Mouse (Mus musculus) G1E (cell line): ENCODE measurements around the gene Manf. TPM values are rescaled to one million over a fixed set of nuclear protein-coding genes. Genes with fewer than 3 reads are reported as not detected.

Source experiments
- ATAC-seq: 2 replicates; pipeline ENCODE4 v1.8.0; 2016; ENCODE audit warnings: mild to moderate bottlenecking; ENCODE audit not compliant: insufficient number of reproducible peaks, poor library complexity, low FRiP score, severe bottlenecking; ENCODE audit errors: extremely low read depth
- DNase-seq: peaks from one replicate; pipeline ENCODE4 v3.0.0; 2012; ENCODE audit warnings: low spot score
- H3K27me3 ChIP-seq: 2 replicates; pipeline ENCODE4 v1.6.1; 2012; ENCODE audit warnings: mild to moderate bottlenecking, low read length, inconsistent platforms; ENCODE audit not compliant: insufficient read depth
- H3K36me3 ChIP-seq: replicated peaks from 2 replicates; pipeline ENCODE3; 2012; ENCODE audit warnings: mild to moderate bottlenecking, inconsistent platforms
- H3K4me1 ChIP-seq: 2 replicates; pipeline ENCODE4 v1.6.1; 2012; ENCODE audit warnings: low read depth, low read length, inconsistent platforms, mixed read lengths; ENCODE audit not compliant: insufficient read depth
- H3K4me3 ChIP-seq: 2 replicates; pipeline ENCODE4 v1.5.1; 2012; ENCODE audit warnings: low read depth, mild to moderate bottlenecking, inconsistent platforms, low read length, moderate library complexity, mixed read lengths
- H3K9me3 ChIP-seq: replicated peaks from 2 replicates; pipeline ENCODE4 v1.6.1; 2012; ENCODE audit warnings: inconsistent platforms
- CTCF ChIP-seq: IDR thresholded peaks from 2 replicates; pipeline ENCODE4 v1.5.1; 2012; ENCODE audit warnings: low read depth, low read length, inconsistent platforms, mixed read lengths
- GATA1 ChIP-seq: IDR thresholded peaks from 2 replicates; pipeline ENCODE4 v1.6.1; 2012; ENCODE audit warnings: borderline replicate concordance, low read length, inconsistent platforms, mixed read lengths
- GATA2 ChIP-seq: IDR thresholded peaks from 2 replicates; pipeline ENCODE4 v1.6.1; 2012; ENCODE audit warnings: low read depth, low read length, inconsistent platforms, borderline replicate concordance
- POLR2AphosphoS5 ChIP-seq: IDR thresholded peaks from 2 replicates; pipeline ENCODE4 v1.6.1; 2012; ENCODE audit warnings: low read depth, low read length, inconsistent platforms; ENCODE audit not compliant: insufficient replicate concordance
- TAL1 ChIP-seq: conservative IDR thresholded peaks from 2 replicates; pipeline ENCODE4 v1.6.1; 2012; ENCODE audit warnings: low read depth, low read length, inconsistent platforms, mixed read lengths
- polyA plus RNA-seq: library from polyadenylated mRNA; stranded (reverse); fragments of >175 nt; gene quantifications from 2 replicates; pipeline ENCODE4 v1.2.3, GENCODE M21; 2012
- total RNA-seq, 2 experiments: library from RNA; stranded (forward) in 1 of 2; stranded (reverse) in 1 of 2; fragments of 200-1000 nt in 1 of 2; fragments of >200 nt in 1 of 2; fragmentation: Nextera tagmentation in 1 of 2; gene quantifications; 2 replicates each; pipeline ENCODE4 v1.2.3; 2014 to 2017

Manf gene
- total and polyA plus RNA-seq, 3 experiments: 64.7 to 142 (median 116) TPM

DNA sequence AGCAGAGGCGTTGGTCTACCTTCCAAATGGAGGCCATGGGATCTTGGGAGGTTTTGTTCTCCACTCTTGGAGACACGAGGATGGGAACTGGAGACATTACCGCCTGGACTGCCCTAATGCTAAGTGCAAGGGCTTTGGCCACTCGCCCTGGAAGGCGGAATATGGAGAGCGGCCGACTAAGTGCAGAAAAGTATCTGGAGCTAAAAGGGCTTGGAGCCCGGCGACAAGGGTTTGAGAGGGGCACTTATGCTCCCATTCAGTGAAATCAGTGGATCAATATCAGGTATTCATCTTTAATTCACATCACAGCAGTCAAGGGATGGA lies 735 bp upstream of the Manf start:
- DNase-seq (no peak), ATAC-seq (no peak)
- Histone ChIP-seq H3K36me3 (peaks cover 33% of the 10 kb centered on the region), H3K4me1 (peaks cover 40% of the 10 kb centered on the region), H3K9me3 (no peaks in the 10 kb centered on the region), H3K27me3 (peaks cover 23% of the 10 kb centered on the region), H3K4me3 (peak overlapping the region; percentile 87)
- TF ChIP-seq POLR2AphosphoS5 (no peak), GATA1 (no peak), TAL1 (no peak), CTCF (no peak), GATA2 (no peak)

DNA sequence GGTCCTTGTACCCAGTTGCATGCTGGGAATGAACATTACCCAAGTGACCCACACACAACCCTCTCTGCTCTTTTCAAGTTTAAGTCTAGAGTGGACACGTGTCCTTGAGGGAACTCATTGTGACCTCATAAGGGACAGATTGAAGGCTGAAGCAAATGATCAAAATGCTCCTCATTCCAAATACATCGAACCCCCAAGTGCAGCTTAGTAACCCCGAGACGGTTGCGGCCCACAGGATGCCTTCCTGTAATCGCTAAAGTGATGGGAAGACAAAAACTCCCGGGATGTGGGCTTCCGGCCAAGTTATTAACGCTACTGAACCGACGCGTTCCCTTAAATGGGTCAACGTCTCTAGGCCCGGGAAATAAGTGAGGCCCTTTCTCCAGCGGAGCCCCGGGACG lies 438 bp downstream of the Manf start:
- ATAC-seq: no peak
- DNase-seq: peak; percentile 12

DNA sequence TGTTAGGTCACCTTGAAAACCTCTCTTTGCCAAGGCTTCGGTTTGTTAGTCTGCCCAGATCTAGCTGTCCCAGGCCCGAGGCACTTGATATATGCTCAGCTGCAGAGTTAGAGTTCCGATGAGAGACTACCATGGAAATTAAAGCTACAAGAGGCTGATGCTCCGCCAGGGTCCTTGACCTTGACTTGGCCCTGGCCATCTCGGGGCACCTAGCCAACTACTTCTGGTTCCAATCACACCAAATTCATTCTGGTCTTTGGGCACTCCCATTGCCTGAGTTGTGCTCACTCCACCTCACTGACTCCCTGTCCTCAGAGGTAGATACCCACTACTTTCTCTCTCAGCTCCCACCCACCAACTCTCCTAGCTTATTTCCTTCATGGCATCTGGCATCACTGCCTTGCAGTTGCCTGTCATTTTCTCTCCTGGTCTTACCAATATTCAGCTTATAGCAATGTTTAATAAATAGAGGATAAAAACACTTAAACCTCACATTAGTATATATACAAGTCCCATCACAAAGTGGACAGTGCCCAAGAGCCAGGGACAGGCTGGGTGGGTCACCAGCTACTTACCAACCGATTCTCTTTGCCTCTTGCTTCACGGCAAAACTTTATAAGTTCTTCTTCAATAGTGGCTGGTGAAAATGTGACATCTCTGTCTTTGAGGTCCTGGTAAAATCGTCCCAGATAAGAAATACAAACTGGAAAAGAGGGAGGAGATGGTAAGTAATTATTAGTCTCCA lies 1.1 kb downstream of the Manf start:
- Histone ChIP-seq H3K4me3 (peak overlapping the region; percentile 87), H3K27me3 (peaks cover 6% of the 10 kb centered on the region), H3K4me1 (peaks cover 47% of the 10 kb centered on the region), H3K36me3 (peaks cover 39% of the 10 kb centered on the region), H3K9me3 (no peaks in the 10 kb centered on the region)
- DNase-seq: no peak
- no peak for TF ChIP-seq POLR2AphosphoS5
- no peak for TF ChIP-seq GATA2
- TF ChIP-seq CTCF: no peak
- TF ChIP-seq GATA1: no peak
- TF ChIP-seq TAL1: no peak
- no peak for ATAC-seq

More for the DNA sequence above, 438 bp downstream of the Manf start:
- H3K4me3 ChIP-seq: peak overlapping the region; percentile 87
- peaks cover 44% of the 10 kb centered on the region for H3K4me1 ChIP-seq
- H3K36me3 ChIP-seq: peaks cover 36% of the 10 kb centered on the region
- H3K9me3 ChIP-seq: no peaks in the 10 kb centered on the region
- TF ChIP-seq GATA2: no peak
- no peak for TF ChIP-seq TAL1
- TF ChIP-seq POLR2AphosphoS5: no peak
- TF ChIP-seq GATA1: no peak
- no peak for TF ChIP-seq CTCF
- H3K27me3 ChIP-seq: peaks cover 12% of the 10 kb centered on the region

DNA sequence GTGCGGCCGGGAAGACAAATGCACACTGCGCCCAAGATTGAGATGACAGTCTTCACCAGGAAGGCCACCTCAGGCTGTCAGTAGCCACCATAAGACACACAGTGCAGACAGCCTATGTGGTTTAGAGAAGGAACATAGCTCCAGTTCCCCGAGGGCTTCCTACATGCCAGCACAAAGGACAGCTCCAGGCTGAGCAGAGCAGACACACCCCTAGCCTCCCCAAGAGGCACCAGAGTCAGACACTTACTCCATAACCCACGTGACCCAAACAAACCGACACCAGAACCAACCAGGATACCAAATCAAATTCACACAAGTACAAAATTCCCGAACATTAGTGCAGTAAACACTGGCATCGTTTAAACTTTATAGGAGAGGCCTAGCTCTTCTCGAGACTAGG lies 2.5 kb downstream of the Manf start:
- H3K4me1 ChIP-seq: peaks cover 61% of the 10 kb centered on the region
- no peaks in the 10 kb centered on the region for H3K9me3 ChIP-seq
- peaks cover 53% of the 10 kb centered on the region for H3K36me3 ChIP-seq
- H3K4me3 ChIP-seq: peak overlapping the region; percentile 42; the same call in 1 of the 2 replicates
- H3K27me3 ChIP-seq: no peaks in the 10 kb centered on the region
- TF ChIP-seq CTCF: no peak
- no peak for TF ChIP-seq GATA2
- no peak for TF ChIP-seq POLR2AphosphoS5
- no peak for TF ChIP-seq TAL1
- ATAC-seq (no peak), DNase-seq (no peak)

DNA sequence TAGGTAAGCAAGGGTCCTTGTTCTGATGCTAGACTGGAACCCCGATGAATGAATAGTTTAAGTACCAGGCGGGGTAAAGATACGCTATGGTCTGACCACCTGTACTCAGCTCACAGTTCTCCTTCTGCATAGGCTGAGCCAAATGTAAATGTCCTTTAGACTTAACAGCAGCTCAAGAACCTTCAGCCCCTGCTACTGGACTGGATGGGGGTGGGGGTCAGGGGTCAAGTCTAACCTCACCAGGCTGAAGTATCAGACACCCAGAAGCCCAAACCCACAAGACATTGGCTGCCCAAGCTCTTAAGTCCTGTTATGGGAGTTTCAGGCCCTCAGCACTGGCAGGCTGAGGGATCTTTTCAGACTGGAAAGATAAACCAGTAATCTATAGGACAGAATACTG lies 3.4 kb downstream of the Manf start:
- ATAC-seq (no peak), DNase-seq (no peak)
- peaks cover 63% of the 10 kb centered on the region for H3K4me1 ChIP-seq
- no peaks in the 10 kb centered on the region for H3K9me3 ChIP-seq
- no peak for TF ChIP-seq GATA2
- no peak for TF ChIP-seq GATA1
- no peak for TF ChIP-seq TAL1
- no peak for TF ChIP-seq CTCF
- TF ChIP-seq POLR2AphosphoS5: no peak
- peaks cover 60% of the 10 kb centered on the region for H3K36me3 ChIP-seq
- no peaks in the 10 kb centered on the region for H3K27me3 ChIP-seq
- no peak overlapping the region for H3K4me3 ChIP-seq

DNA sequence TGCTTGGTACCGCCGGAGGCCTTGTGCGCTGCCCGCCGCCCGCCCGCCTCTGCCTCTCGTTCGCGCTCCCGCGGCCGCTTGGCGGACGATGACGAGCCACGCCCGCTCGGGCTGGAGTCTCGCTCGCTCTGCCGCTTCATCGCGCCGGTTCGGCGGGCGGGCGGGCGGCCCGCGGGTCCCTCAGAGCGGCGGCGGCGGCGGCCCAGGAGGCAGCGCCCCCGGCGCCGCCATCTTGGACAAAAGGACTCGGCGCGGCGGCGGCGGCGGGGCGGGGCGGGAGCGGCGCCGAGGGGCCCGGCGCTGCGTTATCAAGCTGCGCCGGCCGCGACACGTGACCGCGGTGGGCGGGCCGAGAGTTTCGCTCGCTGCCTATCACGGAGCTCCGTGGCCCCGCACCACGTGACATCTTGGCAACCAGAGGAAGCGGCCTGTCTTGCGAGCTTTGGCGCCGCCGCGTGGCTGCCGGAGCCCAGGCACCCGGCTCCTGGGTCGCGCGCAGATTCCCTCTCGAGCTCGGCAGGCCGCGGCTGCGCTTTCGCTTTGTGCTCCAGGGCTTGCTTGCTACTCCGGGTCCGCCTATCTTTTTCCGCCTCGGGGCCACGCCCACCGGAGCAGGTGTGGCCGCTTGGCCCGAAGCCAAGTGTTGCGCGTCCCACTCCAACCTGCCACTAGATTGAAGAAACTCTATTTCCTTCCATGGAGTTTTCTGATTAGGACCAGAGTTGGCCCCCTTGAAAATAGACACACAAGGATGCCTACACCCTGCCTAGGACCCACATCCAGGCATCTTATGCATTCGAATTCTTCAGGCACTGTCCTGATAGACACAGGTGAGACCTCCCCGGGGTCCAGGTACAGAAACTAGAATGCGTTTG lies 4.7 kb downstream of the Manf start, which contains the start of gene Rbm15b:
Gene Rbm15b (minus strand): TSS at position 601 of the 875 bp plus-strand sequence.
- H3K4me1 ChIP-seq: peaks cover 73% of the 10 kb centered on the region
- peaks cover 69% of the 10 kb centered on the region for H3K36me3 ChIP-seq
- peak; percentile 52 for ATAC-seq

More for the DNA sequence above, 4.7 kb downstream of the Manf start, which contains the start of gene Rbm15b:
- TF ChIP-seq TAL1 (no peak), CTCF (peak; percentile 14; the same call in 1 of the 2 replicates), GATA1 (no peak), POLR2AphosphoS5 (no peak)
- peak; percentile 95 for DNase-seq
- no peaks in the 10 kb centered on the region for H3K9me3 ChIP-seq
- H3K27me3 ChIP-seq: no peaks in the 10 kb centered on the region
- peak within 1 kb of the TSS; percentile 79 for H3K4me3 ChIP-seq
